Mouse (Mus musculus) E14TG2a.4 (cell line): ENCODE results near the gene Mylk.

Experiments used
- CTCF ChIP-seq: conservative IDR thresholded peaks from 2 replicates; pipeline ENCODE4 v1.5.1; 2014; ENCODE audit warnings: low read length
- NANOG ChIP-seq: IDR thresholded peaks from 2 replicates; pipeline ENCODE4 v1.6.1; 2014; ENCODE audit warnings: borderline replicate concordance, low read length, mixed read lengths

DNA sequence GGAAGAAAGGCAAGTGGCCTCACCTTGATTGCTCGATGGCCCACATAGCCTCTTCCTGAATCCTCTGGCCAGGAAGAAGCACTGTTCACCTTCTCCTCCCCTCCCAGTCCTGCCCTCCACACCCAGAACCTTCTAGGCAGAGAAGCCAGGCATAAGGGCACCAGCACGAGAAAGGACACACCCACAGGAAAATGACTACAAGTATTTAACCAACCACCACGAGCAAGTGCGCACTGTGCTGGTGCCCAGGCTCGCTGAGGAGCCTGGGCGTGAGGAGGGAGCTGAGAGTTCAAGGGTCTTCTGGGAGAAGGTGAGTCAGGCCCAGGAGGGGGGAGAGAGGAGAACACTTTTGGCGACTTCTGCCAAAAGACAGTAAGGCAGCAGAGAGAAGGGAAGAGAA, 185.1 kb downstream of the Mylk start:
- TF ChIP-seq CTCF, result no peak
- TF ChIP-seq NANOG, result no peak
